Mouse (Mus musculus) neural tube, embryonic 15.5 days (tissue): ENCODE data around the gene Tomm20. TPM values are rescaled to one million over a fixed set of nuclear protein-coding genes. Genes with fewer than 3 reads are reported as not detected.
"Not testable (repeated sequence)": the region's sequence is repeated elsewhere in the genome, so short reads cannot be mapped to it uniquely, and the experiment has no call there.

Experiments used
- ATAC-seq: fragments of 200-750 bp; cut with Nextera tagmentation; 2 replicates; pipeline ENCODE4 v1.8.0; 2017; ENCODE audit warnings: mild to moderate bottlenecking, moderate TSS enrichment, moderate library complexity; ENCODE audit not compliant: low FRiP score
- H3K27ac ChIP-seq: fragments of 300-500 bp; sonication (generic); replicated peaks from 2 replicates; pipeline ENCODE4 v1.5.1; 2015; ENCODE audit warnings: mild to moderate bottlenecking, inconsistent platforms
- H3K27me3 ChIP-seq: fragments of 300-500 bp; sonication (generic); replicated peaks from 2 replicates; pipeline ENCODE4 v1.6.1; 2015; ENCODE audit warnings: inconsistent platforms
- H3K36me3 ChIP-seq: fragments of 300-500 bp; sonication (generic); 2 replicates; pipeline ENCODE4 v1.6.1; 2015; ENCODE audit warnings: inconsistent platforms
- H3K4me1 ChIP-seq: fragments of 300-500 bp; sonication (generic); 2 replicates; pipeline ENCODE4 v1.6.1; 2015; ENCODE audit warnings: inconsistent platforms
- H3K4me2 ChIP-seq: fragments of 300-500 bp; sonication (generic); 2 replicates; pipeline ENCODE4 v1.6.1; 2015; ENCODE audit warnings: inconsistent platforms, mild to moderate bottlenecking, moderate library complexity
- H3K4me3 ChIP-seq: fragments of 300-500 bp; sonication (generic); replicated peaks from 2 replicates; pipeline ENCODE4 v1.5.1; 2015; ENCODE audit warnings: mild to moderate bottlenecking, inconsistent platforms
- H3K9ac ChIP-seq: fragments of 300-500 bp; sonication (generic); replicated peaks from 2 replicates; pipeline ENCODE4 v1.6.1; 2015; ENCODE audit warnings: mild to moderate bottlenecking, inconsistent platforms
- H3K9me3 ChIP-seq: fragments of 300-500 bp; sonication (generic); replicated peaks from 2 replicates; pipeline ENCODE4 v1.6.1; 2016; ENCODE audit warnings: inconsistent platforms
- WGBS: fragments of 180-500 bp; shearing (Covaris S2); methylation state at CpG from one replicate; pipeline ENCODE4 v1.1.7; 2015; ENCODE audit warnings: mixed read lengths; 5-methylcytosine and 5-hydroxymethylcytosine counted together
- polyA plus RNA-seq: library from polyadenylated mRNA; unstranded; fragments of >200 nt; fragmentation: Nextera tagmentation; extraction: Ambion mirVana; gene quantifications from 2 replicates; pipeline ENCODE4 v1.2.1, GENCODE M21; 2015

Gene Tomm20
- 225 and 227 TPM in 2 replicates for polyA plus RNA-seq

GRCm38 (mm10) chr8:126945730-126946163, at the start of gene Tomm20:
Tomm20 (minus strand) TSS chr8:126945844.
- peaks cover 41% of the 10 kb centered on the region for H3K4me1 ChIP-seq
- peak; percentile 93 for ATAC-seq
- H3K4me3 ChIP-seq, result peak within 1 kb of the TSS; percentile 79
- H3K27ac ChIP-seq, result peak within 1 kb of the TSS; percentile 83
- H3K4me2 ChIP-seq, result peak within 1 kb of the TSS; percentile 95
- under 1% methylated on average over 48 of the region's 48 CpGs for WGBS
- H3K36me3 ChIP-seq, result peaks cover 28% of the 10 kb centered on the region
- no peaks in the 10 kb centered on the region for H3K27me3 ChIP-seq
- no peaks in the 10 kb centered on the region for H3K9me3 ChIP-seq
- peak within 1 kb of the TSS; percentile 87 for H3K9ac ChIP-seq

DNA sequence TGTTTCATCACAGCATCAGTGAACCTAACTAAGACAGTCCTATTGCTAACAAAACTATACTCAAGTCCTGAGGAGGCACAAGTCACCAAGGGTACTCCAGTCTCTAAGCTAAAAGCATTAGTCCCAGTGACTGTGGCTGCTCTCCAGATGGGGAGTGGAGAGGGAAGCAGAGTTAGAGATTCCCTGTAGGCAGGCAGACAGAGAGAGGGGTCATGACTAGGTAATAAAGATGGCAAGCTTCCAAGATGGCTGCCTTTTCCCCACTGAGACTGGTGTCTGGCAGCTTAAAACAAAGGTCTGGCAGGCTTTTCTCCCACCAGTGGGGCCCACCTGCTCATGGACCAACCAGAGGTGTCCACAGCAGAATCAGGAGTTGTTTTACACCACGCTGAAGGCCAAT, 48.9 kb upstream of the Tomm20 start:
- ATAC-seq, result no peak
- no peak overlapping the region for H3K9ac ChIP-seq
- H3K27ac ChIP-seq, result no peak overlapping the region

GRCm38 (mm10) chr8:126989363-126990153, 43.9 kb upstream of the Tomm20 start:
- Histone ChIP-seq H3K27me3 (no peaks in the 10 kb centered on the region), H3K9me3 (no peaks in the 10 kb centered on the region), H3K4me3 (no peak overlapping the region), H3K4me2 (no peak overlapping the region), H3K27ac (no peak overlapping the region), H3K36me3 (no peaks in the 10 kb centered on the region), H3K9ac (no peak overlapping the region), H3K4me1 (no peaks in the 10 kb centered on the region)
- no peak for ATAC-seq
- WGBS, result 75% methylated on average over 5 of the region's 5 CpGs

More for the DNA sequence above, 48.9 kb upstream of the Tomm20 start:
- Histone ChIP-seq H3K36me3 (no peaks in the 10 kb centered on the region), H3K4me1 (no peaks in the 10 kb centered on the region), H3K9me3 (no peaks in the 10 kb centered on the region), H3K27me3 (no peaks in the 10 kb centered on the region), H3K4me3 (no peak overlapping the region), H3K4me2 (no peak overlapping the region)
- WGBS, result 60% methylated on average over 1 of the region's 1 CpGs

- WGBS, result 68% methylated on average over 16 of the region's 16 CpGs
- Histone ChIP-seq H3K9me3 (no peaks in the 10 kb centered on the region), H3K27ac (no peak overlapping the region), H3K9ac (no peak overlapping the region), H3K4me3 (no peak overlapping the region), H3K27me3 (no peaks in the 10 kb centered on the region), H3K4me2 (no peak overlapping the region), H3K4me1 (no peaks in the 10 kb centered on the region), H3K36me3 (no peaks in the 10 kb centered on the region)
- no peak for ATAC-seq
Measured at GRCm38 (mm10) chr8:126988346-126989006, 42.8 kb upstream of the Tomm20 start.

DNA sequence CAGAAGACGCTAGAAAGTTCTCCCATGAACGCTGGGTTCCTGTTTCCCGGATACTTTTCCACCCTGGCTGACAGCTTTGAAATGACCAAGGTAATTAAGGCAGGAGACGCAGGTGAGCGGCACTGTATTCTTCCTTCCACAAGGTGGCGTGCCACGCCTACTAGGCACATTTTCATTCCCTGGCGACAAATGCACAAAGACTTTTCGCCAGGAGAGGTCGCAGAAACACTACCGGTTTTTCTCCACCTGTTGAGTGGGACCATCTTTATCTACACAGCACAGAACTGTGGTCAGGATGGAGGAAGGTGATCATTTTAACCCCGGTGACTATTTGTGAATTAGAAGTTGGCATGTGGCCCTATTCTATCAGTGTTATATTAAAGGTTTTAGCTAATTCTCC, 40.9 kb upstream of the Tomm20 start:
- Histone ChIP-seq H3K4me2 (peak overlapping the region; percentile 33), H3K4me3 (no peak overlapping the region)
- ATAC-seq, result no peak

DNA sequence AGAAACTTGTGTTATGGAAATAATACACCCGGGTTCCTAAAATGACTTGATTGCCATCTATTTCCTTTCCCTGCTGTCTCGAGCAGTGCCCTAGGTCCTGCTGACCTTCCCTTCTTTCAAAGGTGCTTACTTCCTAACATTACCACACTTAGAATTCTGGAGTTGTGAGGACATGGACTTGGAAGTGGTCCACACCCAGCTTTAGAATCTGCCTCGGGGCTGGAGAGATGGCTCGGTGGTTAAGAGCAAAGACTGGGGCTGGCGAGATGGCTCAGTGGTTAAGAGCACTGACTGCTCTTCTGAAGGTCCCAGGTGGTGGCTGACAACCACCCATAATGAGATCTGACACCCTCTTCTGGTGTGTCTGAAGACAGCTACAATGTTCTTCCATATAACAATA, 34.4 kb upstream of the Tomm20 start:
- no peaks in the 10 kb centered on the region for H3K9me3 ChIP-seq
- no peak overlapping the region for H3K4me3 ChIP-seq
- no peak overlapping the region for H3K9ac ChIP-seq
- H3K27ac ChIP-seq, result no peak overlapping the region
- no peak overlapping the region for H3K4me2 ChIP-seq
- ATAC-seq, result no peak
- WGBS, result 67% methylated on average over 5 of the region's 5 CpGs
- no peaks in the 10 kb centered on the region for H3K4me1 ChIP-seq
- peaks cover 13% of the 10 kb centered on the region for H3K27me3 ChIP-seq
- H3K36me3 ChIP-seq, result no peaks in the 10 kb centered on the region

More for the DNA sequence above, 40.9 kb upstream of the Tomm20 start:
- 3% methylated on average over 12 of the region's 12 CpGs for WGBS
- no peaks in the 10 kb centered on the region for H3K9me3 ChIP-seq
- no peak overlapping the region for H3K9ac ChIP-seq
- no peaks in the 10 kb centered on the region for H3K27me3 ChIP-seq
- H3K36me3 ChIP-seq, result no peaks in the 10 kb centered on the region
- no peak overlapping the region for H3K27ac ChIP-seq
- H3K4me1 ChIP-seq, result no peaks in the 10 kb centered on the region

- no peaks in the 10 kb centered on the region for H3K9me3 ChIP-seq
- H3K4me1 ChIP-seq, result no peaks in the 10 kb centered on the region
- no peak for ATAC-seq
- H3K9ac ChIP-seq, result no peak overlapping the region
- H3K4me2 ChIP-seq, result peak overlapping the region; percentile 40
- WGBS, result 25% methylated on average over 27 of the region's 27 CpGs
- no peak overlapping the region for H3K4me3 ChIP-seq
- H3K27ac ChIP-seq, result no peak overlapping the region
- no peaks in the 10 kb centered on the region for H3K36me3 ChIP-seq
- H3K27me3 ChIP-seq, result peaks cover 13% of the 10 kb centered on the region
Measured at GRCm38 (mm10) chr8:126979091-126979920, 33.7 kb upstream of the Tomm20 start.

GRCm38 (mm10) chr8:126978535-126978934, 32.9 kb upstream of the Tomm20 start:
- not testable (repeated sequence) for H3K9ac ChIP-seq, ATAC-seq, H3K4me1 ChIP-seq, H3K4me3 ChIP-seq, H3K27ac ChIP-seq, H3K4me2 ChIP-seq, H3K36me3 ChIP-seq, H3K9me3 ChIP-seq
- WGBS, result 52% methylated on average over 2 of the region's 3 CpGs
- H3K27me3 ChIP-seq, result peaks cover 13% of the 10 kb centered on the region

DNA sequence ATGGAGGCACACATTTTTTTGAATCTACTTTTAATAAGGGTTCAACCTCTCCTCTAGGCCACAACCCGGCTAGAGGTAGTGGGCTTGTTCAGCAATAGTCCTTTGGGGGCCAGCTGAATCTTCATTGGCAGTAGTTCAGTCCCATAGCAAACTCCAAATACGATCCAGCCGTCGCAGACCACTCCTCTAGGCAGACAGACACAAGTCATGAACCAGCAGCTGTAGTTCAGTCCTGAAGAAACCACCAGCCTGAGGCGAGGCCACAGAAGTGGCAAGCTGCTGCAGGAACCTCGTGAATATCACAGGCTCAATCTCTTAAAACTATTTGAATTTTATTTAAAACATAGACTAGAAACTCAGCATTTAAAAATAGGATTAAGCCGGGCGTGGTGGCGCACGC, 32.4 kb upstream of the Tomm20 start:
- ATAC-seq, result no peak
- no peak overlapping the region for H3K27ac ChIP-seq

DNA sequence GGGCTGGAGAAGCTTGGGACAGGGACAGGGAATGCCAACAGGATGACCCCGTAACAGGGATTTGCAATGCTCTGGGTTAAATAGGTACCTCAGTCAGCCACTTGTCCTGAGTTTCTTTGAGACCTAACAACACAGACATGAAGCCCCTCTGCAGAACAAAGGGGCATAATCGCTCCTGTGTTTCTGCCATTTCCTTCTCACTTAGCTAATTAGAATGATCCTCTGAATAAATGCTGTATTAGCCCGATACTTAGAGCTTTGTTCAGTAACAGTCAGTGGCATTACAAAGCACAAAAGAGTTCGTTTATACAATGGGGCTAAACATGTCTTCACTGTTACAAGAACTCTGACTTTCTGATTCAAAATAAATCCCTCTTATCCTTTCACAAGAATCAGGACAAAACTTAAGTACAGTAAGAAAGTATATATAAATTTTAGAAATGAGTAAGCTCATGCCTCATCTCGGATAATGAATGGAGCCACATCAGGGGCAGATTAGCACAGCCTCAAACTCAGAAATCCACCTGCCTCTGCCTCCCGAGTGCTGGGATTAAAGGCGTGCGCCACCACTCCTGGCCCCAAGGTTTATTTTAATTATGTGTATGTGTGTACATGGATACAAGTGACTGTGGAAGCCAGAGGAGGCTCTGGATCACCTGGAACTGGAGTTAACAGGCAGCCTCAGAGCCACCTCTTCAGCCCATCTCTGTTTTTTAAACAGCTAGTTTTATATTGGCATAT, 31.1 kb upstream of the Tomm20 start:
- H3K4me2 ChIP-seq, result no peak overlapping the region
- no peaks in the 10 kb centered on the region for H3K9me3 ChIP-seq
- 72% methylated on average over 8 of the region's 8 CpGs for WGBS
- H3K4me1 ChIP-seq, result 0 out of 2 replicates have a peak, but pooled peaks cover under 1% of the 10 kb centered on the region
- peaks cover 13% of the 10 kb centered on the region for H3K27me3 ChIP-seq
- H3K9ac ChIP-seq, result no peak overlapping the region
- no peak overlapping the region for H3K4me3 ChIP-seq
- no peak overlapping the region for H3K27ac ChIP-seq
- H3K36me3 ChIP-seq, result no peaks in the 10 kb centered on the region
- ATAC-seq, result no peak

More for the DNA sequence above, 32.4 kb upstream of the Tomm20 start:
- Histone ChIP-seq H3K9ac (no peak overlapping the region), H3K9me3 (no peaks in the 10 kb centered on the region), H3K36me3 (no peaks in the 10 kb centered on the region), H3K27me3 (peaks cover 13% of the 10 kb centered on the region), H3K4me3 (no peak overlapping the region), H3K4me1 (no peaks in the 10 kb centered on the region), H3K4me2 (no peak overlapping the region)
- WGBS, result 79% methylated on average over 10 of the region's 10 CpGs

GRCm38 (mm10) chr8:126975706-126976105, 30.1 kb upstream of the Tomm20 start:
- peaks cover 6% of the 10 kb centered on the region; the same call in 1 of the 2 replicates for H3K4me1 ChIP-seq
- no peaks in the 10 kb centered on the region for H3K36me3 ChIP-seq
- 8% methylated on average over 1 of the region's 1 CpGs for whole genome bisulfite sequencing
- H3K9me3 ChIP-seq, result no peaks in the 10 kb centered on the region
- H3K27me3 ChIP-seq, result peaks cover 13% of the 10 kb centered on the region
- no peak overlapping the region for H3K4me2 ChIP-seq
- H3K4me3 ChIP-seq, result no peak overlapping the region
- ATAC-seq, result no peak
- H3K9ac ChIP-seq, result no peak overlapping the region
- H3K27ac ChIP-seq, result no peak overlapping the region
